Mouse (Mus musculus): ENCODE data around the gene Mecom. TPM values are rescaled to one million over a fixed set of nuclear protein-coding genes. Genes with fewer than 3 reads are reported as not detected.
"Not testable (repeated sequence)": the region's sequence is repeated elsewhere in the genome, so short reads cannot be mapped to it uniquely, and the experiment has no call there.

The Mecom gene
- total RNA-seq, 1 experiment, result 2.3 TPM

- no peak overlapping the region for H3K27ac ChIP-seq (ENCODE audit: insufficient read depth, low read depth, low read length, poor library complexity, severe bottlenecking)
- no peak for DNase-seq (ENCODE audit: low read depth, low spot score)
- no peaks in the 10 kb centered on the region for H3K9me3 ChIP-seq (ENCODE audit: control insufficient read depth, insufficient read depth, low read depth, low read length)
- H3K4me1 ChIP-seq (ENCODE audit: control insufficient read depth in 2 of 2, insufficient read depth in 2 of 2, low read length in 2 of 2, poor library complexity in 1 of 2), result no peaks in the 10 kb centered on the region
- no peak overlapping the region for H3K9ac ChIP-seq (ENCODE audit: insufficient read depth, low read depth, low read length, poor library complexity, severe bottlenecking)
- no peak overlapping the region for H3K4me3 ChIP-seq (ENCODE audit: insufficient read depth in 1 of 2, low read depth in 1 of 2, low read length in 2 of 2, poor library complexity in 1 of 2, severe bottlenecking in 1 of 2)
- TF ChIP-seq ZC3H11A (IDR thresholded peaks at IDR 0.05; ENCODE audit: borderline replicate concordance, low read depth, low read length) (no peak), ZNF384 (IDR thresholded peaks at IDR 0.05; ENCODE audit: low read depth, low read length) (no peak), HCFC1 (IDR thresholded peaks at IDR 0.05; ENCODE audit: borderline replicate concordance, insufficient read depth, low read length) (no peak), CHD2 (IDR thresholded peaks at IDR 0.05; ENCODE audit: low read depth, low read length) (no peak), MAFK (IDR thresholded peaks at IDR 0.05; ENCODE audit: insufficient read depth, low read depth, low read length) (no peak)
- no peaks in the 10 kb centered on the region for H3K36me3 ChIP-seq (ENCODE audit: control insufficient read depth, insufficient read depth, low read length, poor library complexity, severe bottlenecking)
- in situ Hi-C loops (cut with MboI; ENCODE audit: low sequenced_read_pairs in 2 of 2, unreplicated experiment in 2 of 2), result no loop called here
Observed at GRCm38 (mm10) chr3:30227964-30228670, 319.7 kb downstream of the Mecom start.

- DNase-seq (ENCODE audit: low read depth, low spot score), result no peak
- no peaks in the 10 kb centered on the region for H3K9me3 ChIP-seq (ENCODE audit: control insufficient read depth, insufficient read depth, low read depth, low read length)
- no peak overlapping the region for H3K4me3 ChIP-seq (ENCODE audit: insufficient read depth in 1 of 2, low read depth in 1 of 2, low read length in 2 of 2, poor library complexity in 1 of 2, severe bottlenecking in 1 of 2)
- in situ Hi-C loops (cut with MboI; ENCODE audit: low sequenced_read_pairs in 2 of 2, unreplicated experiment in 2 of 2), result no loop called here
- H3K9ac ChIP-seq (ENCODE audit: insufficient read depth, low read depth, low read length, poor library complexity, severe bottlenecking), result no peak overlapping the region
- TF ChIP-seq MAFK (IDR thresholded peaks at IDR 0.05; ENCODE audit: insufficient read depth, low read depth, low read length) (no peak), ZC3H11A (IDR thresholded peaks at IDR 0.05; ENCODE audit: borderline replicate concordance, low read depth, low read length) (no peak), HCFC1 (IDR thresholded peaks at IDR 0.05; ENCODE audit: borderline replicate concordance, insufficient read depth, low read length) (no peak), ZNF384 (IDR thresholded peaks at IDR 0.05; ENCODE audit: low read depth, low read length) (no peak), CHD2 (IDR thresholded peaks at IDR 0.05; ENCODE audit: low read depth, low read length) (no peak)
- H3K36me3 ChIP-seq (ENCODE audit: control insufficient read depth, insufficient read depth, low read length, poor library complexity, severe bottlenecking), result no peaks in the 10 kb centered on the region
- no peak overlapping the region for H3K27ac ChIP-seq (ENCODE audit: insufficient read depth, low read depth, low read length, poor library complexity, severe bottlenecking)
- H3K4me1 ChIP-seq (ENCODE audit: control insufficient read depth in 2 of 2, insufficient read depth in 2 of 2, low read length in 2 of 2, poor library complexity in 1 of 2), result no peaks in the 10 kb centered on the region
Observed at GRCm38 (mm10) chr3:30226928-30227370, 320.9 kb downstream of the Mecom start.

DNA sequence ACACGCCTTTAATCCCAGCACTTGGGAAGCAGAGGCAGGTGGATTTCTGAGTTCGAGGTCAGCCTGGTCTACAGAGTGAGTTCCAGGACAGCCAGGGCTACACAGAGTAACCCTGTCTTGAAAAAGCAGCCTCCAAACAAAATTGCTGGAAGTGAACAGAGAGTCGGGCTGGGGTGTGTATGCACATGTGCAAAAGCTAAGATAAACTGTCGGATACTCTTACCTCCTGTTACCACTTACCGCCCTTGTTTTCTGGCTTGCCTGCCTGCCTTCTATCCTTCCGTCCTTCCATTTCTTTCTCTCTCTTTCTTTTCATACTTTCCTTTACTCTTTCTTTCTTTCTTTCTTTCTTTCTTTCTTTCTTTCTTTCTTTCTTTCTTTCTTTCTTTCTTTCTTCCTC is 322.6 kb downstream of the Mecom start:
- H3K27ac ChIP-seq (ENCODE audit: insufficient read depth, low read depth, low read length, poor library complexity, severe bottlenecking); H3K4me1 ChIP-seq (ENCODE audit: control insufficient read depth in 2 of 2, insufficient read depth in 2 of 2, low read length in 2 of 2, poor library complexity in 1 of 2); H3K9me3 ChIP-seq (ENCODE audit: control insufficient read depth, insufficient read depth, low read depth, low read length); H3K36me3 ChIP-seq (ENCODE audit: control insufficient read depth, insufficient read depth, low read length, poor library complexity, severe bottlenecking); DNase-seq (ENCODE audit: low read depth, low spot score); in situ Hi-C loops (cut with MboI; ENCODE audit: low sequenced_read_pairs in 2 of 2, unreplicated experiment in 2 of 2); H3K4me3 ChIP-seq (ENCODE audit: insufficient read depth in 1 of 2, low read depth in 1 of 2, low read length in 2 of 2, poor library complexity in 1 of 2, severe bottlenecking in 1 of 2); H3K9ac ChIP-seq (ENCODE audit: insufficient read depth, low read depth, low read length, poor library complexity, severe bottlenecking): not testable (repeated sequence)

DNA sequence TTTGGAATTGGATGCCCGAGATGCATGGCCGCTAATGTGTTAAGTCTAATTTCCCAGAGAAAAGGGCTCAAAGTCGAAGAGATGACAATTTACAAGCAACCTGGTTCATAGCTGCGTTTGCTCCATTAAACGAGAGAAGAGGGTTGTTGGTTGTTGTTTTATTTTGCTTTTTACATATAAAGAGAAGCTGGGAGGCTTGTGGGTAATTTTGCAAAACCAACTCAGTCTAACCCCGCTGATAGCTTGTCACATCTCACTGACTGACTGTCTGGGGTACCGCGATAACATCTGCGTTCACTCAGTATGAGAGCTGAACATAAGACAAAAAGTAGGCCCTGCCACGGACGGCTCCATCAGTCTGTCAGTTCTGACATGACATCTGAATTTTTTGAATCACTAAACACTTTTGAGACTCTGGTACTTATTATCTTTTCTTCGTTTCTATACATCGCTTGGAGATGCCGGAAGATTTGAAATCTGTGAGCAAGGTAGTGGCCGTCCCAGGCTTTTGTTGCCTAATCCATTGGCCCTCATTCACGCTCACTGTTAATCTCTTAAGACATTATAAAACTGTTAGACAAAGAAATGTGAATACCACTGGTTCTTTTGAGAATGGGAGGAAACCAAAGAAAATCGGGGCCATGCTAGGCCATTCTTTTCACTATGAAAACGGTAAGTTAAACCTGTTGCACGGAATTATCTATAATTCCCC is 327.0 kb downstream of the Mecom start:
- no peak overlapping the region for H3K4me3 ChIP-seq (ENCODE audit: insufficient read depth in 1 of 2, low read depth in 1 of 2, low read length in 2 of 2, poor library complexity in 1 of 2, severe bottlenecking in 1 of 2)
- DNase-seq (ENCODE audit: low read depth, low spot score), result no peak
- no peaks in the 10 kb centered on the region for H3K4me1 ChIP-seq (ENCODE audit: control insufficient read depth in 2 of 2, insufficient read depth in 2 of 2, low read length in 2 of 2, poor library complexity in 1 of 2)
- no peak overlapping the region for H3K9ac ChIP-seq (ENCODE audit: insufficient read depth, low read depth, low read length, poor library complexity, severe bottlenecking)
- H3K27ac ChIP-seq (ENCODE audit: insufficient read depth, low read depth, low read length, poor library complexity, severe bottlenecking), result no peak overlapping the region
- TF ChIP-seq ZNF384 (IDR thresholded peaks at IDR 0.05; ENCODE audit: low read depth, low read length), result no peak
- TF ChIP-seq HCFC1 (IDR thresholded peaks at IDR 0.05; ENCODE audit: borderline replicate concordance, insufficient read depth, low read length), result no peak
- TF ChIP-seq ZC3H11A (IDR thresholded peaks at IDR 0.05; ENCODE audit: borderline replicate concordance, low read depth, low read length), result no peak
- no peak for TF ChIP-seq MAFK (IDR thresholded peaks at IDR 0.05; ENCODE audit: insufficient read depth, low read depth, low read length)
- TF ChIP-seq CHD2 (IDR thresholded peaks at IDR 0.05; ENCODE audit: low read depth, low read length), result no peak
- H3K36me3 ChIP-seq (ENCODE audit: control insufficient read depth, insufficient read depth, low read length, poor library complexity, severe bottlenecking), result no peaks in the 10 kb centered on the region
- in situ Hi-C loops (cut with MboI; ENCODE audit: low sequenced_read_pairs in 2 of 2, unreplicated experiment in 2 of 2), result no loop called here
- H3K9me3 ChIP-seq (ENCODE audit: control insufficient read depth, insufficient read depth, low read depth, low read length), result no peaks in the 10 kb centered on the region
